Mouse (Mus musculus): ENCODE measurements around the gene Ubxn6. TPM values are rescaled to one million over a fixed set of nuclear protein-coding genes. Genes with fewer than 3 reads are reported as not detected.

Gene Ubxn6
- polyA plus RNA-seq, 1 experiment from 2014 or later = 79.6 TPM

- Histone ChIP-seq H3K27ac (replicated peaks) (peak overlapping the region; percentile 38; the same call in 1 of the 2 replicates), H3K9me3 (no peaks in the 10 kb centered on the region)
Measured at GRCm38 (mm10) chr17:56018347-56019131, 56.3 kb downstream of the Ubxn6 start.

DNA sequence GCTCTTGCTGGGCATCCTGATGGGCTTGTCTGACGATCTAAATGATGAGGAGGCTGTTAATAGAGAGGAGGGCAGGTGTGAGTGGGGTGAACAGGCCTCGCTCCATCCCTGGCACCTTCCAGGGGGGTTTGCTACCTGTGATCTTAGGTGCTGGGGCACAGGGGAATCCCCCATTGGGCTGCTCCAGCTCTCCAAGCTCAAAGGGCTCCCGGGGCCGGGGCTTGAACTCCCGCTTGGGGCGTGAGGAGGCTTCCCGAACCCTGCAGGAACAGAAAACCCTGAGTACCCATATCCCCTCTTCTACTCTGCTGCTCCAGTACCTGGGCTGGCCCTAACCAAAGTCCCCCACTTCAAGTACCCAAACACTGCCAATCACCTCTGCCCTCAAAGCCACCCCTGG is 57.0 kb downstream of the Ubxn6 start:
- Histone ChIP-seq H3K36me3 (peaks cover 74% of the 10 kb centered on the region), H3K9ac (no peak overlapping the region), H3K27ac (replicated peaks) (0 out of 2 replicates have a peak overlapping the region, but pooled peaks have one; percentile 38), H3K4me3 (no peak overlapping the region), H3K27me3 (no peaks in the 10 kb centered on the region), H3K4me1 (replicated peaks) (peaks cover 15% of the 10 kb centered on the region), H3K9me3 (no peaks in the 10 kb centered on the region), H3K4me2 (no peak overlapping the region)
- 92% methylated on average over 7 of the region's 7 CpGs for WGBS
- no peak for ATAC-seq (ENCODE audit: low read depth)

More at GRCm38 (mm10) chr17:56018347-56019131, 56.3 kb downstream of the Ubxn6 start:
- 76% methylated on average over 20 of the region's 20 CpGs for WGBS
- no peak overlapping the region for H3K4me2 ChIP-seq
- H3K4me3 ChIP-seq = no peak overlapping the region
- no peaks in the 10 kb centered on the region for H3K27me3 ChIP-seq
- peaks cover 22% of the 10 kb centered on the region for H3K4me1 ChIP-seq (replicated peaks)
- ATAC-seq (ENCODE audit: low read depth) = peak; percentile 9; the same call in 1 of the 2 replicates
- peaks cover 67% of the 10 kb centered on the region for H3K36me3 ChIP-seq
- H3K9ac ChIP-seq = no peak overlapping the region

Other genes with a start within 250 kb of the Ubxn6 start
- 10.1 and 11.9 TPM in 2 replicates for gene Zfp119a, start 196.1 kb downstream of the Ubxn6 start, polyA plus RNA-seq (2015; fragmentation: Nextera tagmentation; extraction: Ambion mirVana)
- 15.6 and 18.9 TPM in 2 replicates for gene Zfp959, start 182.9 kb downstream of the Ubxn6 start, polyA plus RNA-seq (2015; fragmentation: Nextera tagmentation; extraction: Ambion mirVana)
- 9.0 and 9.6 TPM in 2 replicates for gene Zfp119b, start 125.5 kb downstream of the Ubxn6 start, polyA plus RNA-seq (2015; fragmentation: Nextera tagmentation; extraction: Ambion mirVana)
- 4.1 and 5.1 TPM in 2 replicates for gene Ebi3, start 122.4 kb downstream of the Ubxn6 start, polyA plus RNA-seq (2015; fragmentation: Nextera tagmentation; extraction: Ambion mirVana)
- gene Yju2, start 115.9 kb downstream of the Ubxn6 start, polyA plus RNA-seq (2015; fragmentation: Nextera tagmentation; extraction: Ambion mirVana) = 21.1 and 24.1 TPM in 2 replicates
- 150 and 161 TPM in 2 replicates for gene Shd, start 104.6 kb downstream of the Ubxn6 start, polyA plus RNA-seq (2015; fragmentation: Nextera tagmentation; extraction: Ambion mirVana)
- 145 and 165 TPM in 2 replicates for gene Fsd1, start 88.5 kb downstream of the Ubxn6 start, polyA plus RNA-seq (2015; fragmentation: Nextera tagmentation; extraction: Ambion mirVana)
- gene Stap2, start 69.4 kb downstream of the Ubxn6 start, polyA plus RNA-seq (2015; fragmentation: Nextera tagmentation; extraction: Ambion mirVana) = 6.4 and 7.4 TPM in 2 replicates
- 156 and 174 TPM in 2 replicates for gene Mpnd, start 69.3 kb downstream of the Ubxn6 start, polyA plus RNA-seq (2015; fragmentation: Nextera tagmentation; extraction: Ambion mirVana)
- 112 and 114 TPM in 2 replicates for gene Sh3gl1, start 38.4 kb downstream of the Ubxn6 start, polyA plus RNA-seq (2015; fragmentation: Nextera tagmentation; extraction: Ambion mirVana)
- gene Chaf1a, start 34.6 kb downstream of the Ubxn6 start, polyA plus RNA-seq (2015; fragmentation: Nextera tagmentation; extraction: Ambion mirVana) = 6.3 and 8.0 TPM in 2 replicates
- 140 and 150 TPM in 2 replicates for gene Hdgfl2, start 4.6 kb upstream of the Ubxn6 start, polyA plus RNA-seq (2015; fragmentation: Nextera tagmentation; extraction: Ambion mirVana)
- gene Plin4, start 34.8 kb upstream of the Ubxn6 start, polyA plus RNA-seq (2015; fragmentation: Nextera tagmentation; extraction: Ambion mirVana) = 0.03 and 0.11 TPM in 2 replicates
- gene Plin5, start 42.6 kb upstream of the Ubxn6 start, polyA plus RNA-seq (2015; fragmentation: Nextera tagmentation; extraction: Ambion mirVana) = 0.83 and 0.93 TPM in 2 replicates
- 0.22 TPM in 1 of 2 replicates, not detected in the other for gene Lrg1, start 47.0 kb upstream of the Ubxn6 start, polyA plus RNA-seq (2015; fragmentation: Nextera tagmentation; extraction: Ambion mirVana)
- gene Sema6b, start 65.3 kb upstream of the Ubxn6 start, polyA plus RNA-seq (2015; fragmentation: Nextera tagmentation; extraction: Ambion mirVana) = 10.9 and 11.1 TPM in 2 replicates
- gene Tnfaip8l1, start 87.4 kb upstream of the Ubxn6 start, polyA plus RNA-seq (2015; fragmentation: Nextera tagmentation; extraction: Ambion mirVana) = 8.5 and 9.1 TPM in 2 replicates
- 67.4 and 74.2 TPM in 2 replicates for gene Mydgf, start 108.9 kb upstream of the Ubxn6 start, polyA plus RNA-seq (2015; fragmentation: Nextera tagmentation; extraction: Ambion mirVana)
- 25.7 and 26.3 TPM in 2 replicates for gene Dpp9, start 143.9 kb upstream of the Ubxn6 start, polyA plus RNA-seq (2015; fragmentation: Nextera tagmentation; extraction: Ambion mirVana)
- gene Fem1a, start 181.8 kb upstream of the Ubxn6 start, polyA plus RNA-seq (2015; fragmentation: Nextera tagmentation; extraction: Ambion mirVana) = 16.6 and 19.1 TPM in 2 replicates
- 1.5 and 1.7 TPM in 2 replicates for gene Ticam1, start 201.8 kb upstream of the Ubxn6 start, polyA plus RNA-seq (2015; fragmentation: Nextera tagmentation; extraction: Ambion mirVana)
- gene Plin3, start 217.8 kb upstream of the Ubxn6 start, polyA plus RNA-seq (2015; fragmentation: Nextera tagmentation; extraction: Ambion mirVana) = 21.5 and 24.7 TPM in 2 replicates
- not detected in 2 replicates for gene Arrdc5, start 225.3 kb upstream of the Ubxn6 start, polyA plus RNA-seq (2015; fragmentation: Nextera tagmentation; extraction: Ambion mirVana)
- gene Uhrf1, start 228.3 kb upstream of the Ubxn6 start, polyA plus RNA-seq (2015; fragmentation: Nextera tagmentation; extraction: Ambion mirVana) = 20.0 and 27.4 TPM in 2 replicates